ENCODE assay signal across 8 mouse cellular contexts in the genomic region with DNA sequence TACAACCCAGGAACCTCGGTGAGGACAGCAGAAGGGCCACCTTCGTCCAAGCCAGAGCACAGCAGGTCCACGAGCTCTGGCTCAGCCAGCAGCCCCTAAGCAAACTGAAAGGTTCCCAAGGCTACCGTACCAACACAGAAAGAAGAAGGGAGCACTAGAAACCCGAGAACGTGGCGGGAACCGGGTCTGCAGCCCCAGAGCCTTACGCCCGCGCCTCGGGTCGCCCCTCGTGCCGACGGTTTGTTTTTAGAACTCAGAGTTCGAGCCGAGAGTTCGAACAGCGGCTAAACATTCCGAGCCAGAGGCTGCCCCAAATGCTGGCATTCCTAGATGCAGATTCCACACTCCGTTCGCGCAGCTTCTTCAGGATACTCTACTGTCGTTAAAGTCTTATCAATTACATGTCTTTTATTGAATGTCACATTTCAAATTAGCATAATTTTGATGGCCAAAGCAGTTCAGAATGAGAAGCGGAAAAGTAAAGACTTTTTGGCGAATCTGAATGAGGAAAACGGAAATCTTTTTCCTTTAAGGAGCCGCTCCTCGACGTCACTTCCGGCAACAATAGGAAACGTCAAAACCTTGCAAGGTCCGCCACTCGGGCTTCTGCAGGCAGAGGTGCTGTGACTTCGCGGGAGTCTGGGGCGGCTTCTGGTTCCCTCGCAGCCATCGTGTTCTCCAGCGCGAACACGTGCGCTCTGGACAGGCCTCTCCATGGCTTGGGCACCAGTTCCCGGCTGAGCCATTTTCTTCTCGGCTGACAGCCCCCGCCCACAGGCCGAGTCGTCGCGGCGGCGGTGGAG. TPM values are rescaled to one million over a fixed set of nuclear protein-coding genes. Genes with fewer than 3 reads are reported as not detected.
DNase-seq lines count a peak whose midpoint lies in the region; ATAC-seq lines count a peak whose summit lies in the region.

TSS of gene Cep44 (minus strand) at position 490 of the 803 bp plus-strand sequence.
TSS of gene Fbxo8 (plus strand) at position 533 of the 803 bp plus-strand sequence.

- peak within 1 kb of the TSS; percentile 70 for H3K9ac ChIP-seq in hindbrain, embryonic 14.5 days

- peak within 1 kb of the TSS; percentile 88 for H3K27ac ChIP-seq in hindbrain, embryonic 14.5 days

- H3K27me3 ChIP-seq in hindbrain, embryonic 14.5 days (ENCODE audit: control insufficient read depth, insufficient read depth, low read length), result no peaks in the 10 kb centered on the region

- DNase-seq in R1 (ENCODE audit: low read depth, low spot score), result peak; percentile 91
- peak; percentile 86 for DNase-seq in cerebellum, postnatal 25 days
- peak; percentile 49 to 70 for DNase-seq in frontal cortex, postnatal 25 days (ENCODE audit: low spot score in 2 of 2)
- peak; percentile 94 for DNase-seq in hindbrain, embryonic 14.5 days (ENCODE audit: low spot score)
- DNase-seq in layer of hippocampus, postnatal 36 days, result peak; percentile 80
- DNase-seq in lung, postnatal 36 days, result peak; percentile 91
- peak; percentile 97 for DNase-seq in retina, postnatal 1 day
- peak; percentile 63 to 74 for DNase-seq in urinary bladder, adult 18-20 months (ENCODE audit: low spot score in 2 of 2)

- H3K9me3 ChIP-seq in hindbrain, embryonic 14.5 days (ENCODE audit: control insufficient read depth, low read length), result no peaks in the 10 kb centered on the region

- WGBS in hindbrain, embryonic 14.5 days, result under 1% methylated on average over 53 of the region's 53 CpGs

- H3K4me2 ChIP-seq in hindbrain, embryonic 14.5 days (replicated peaks), result peak within 1 kb of the TSS; percentile 70

- no peaks in the 10 kb centered on the region; the same call in 1 of the 2 replicates for H3K36me3 ChIP-seq in hindbrain, embryonic 14.5 days (replicated peaks; ENCODE audit: control insufficient read depth, insufficient read depth)

- peak within 1 kb of the TSS; percentile 73 for H3K4me3 ChIP-seq in hindbrain, embryonic 14.5 days (replicated peaks; ENCODE audit: low read length)

- peaks cover 14% of the 10 kb centered on the region for H3K4me1 ChIP-seq in hindbrain, embryonic 14.5 days (replicated peaks; ENCODE audit: control insufficient read depth, insufficient read depth, low read length)

- ATAC-seq in hindbrain, embryonic 14.5 days (ENCODE audit: low FRiP score), result peak; percentile 94

RNA-seq across cellular contexts. Expression of gene Cep44, which starts in this region (rescaled TPM):
- 21.8 and 23.2 TPM in 2 replicates for polyA plus RNA-seq in hindbrain, embryonic 14.5 days (2014; fragmentation: Nextera tagmentation; extraction: Ambion mirVana)
- total RNA-seq in layer of hippocampus, postnatal 36 days (2021), result 10 to 100 TPM; 23.1 to 23.4 TPM

RNA-seq across cellular contexts. Expression of gene Fbxo8, which starts in this region (rescaled TPM):
- polyA plus RNA-seq in hindbrain, embryonic 14.5 days (2014; fragmentation: Nextera tagmentation; extraction: Ambion mirVana), result 47.0 and 48.5 TPM in 2 replicates
- total RNA-seq in layer of hippocampus, postnatal 36 days (2021), result 10 to 100 TPM; 29.2 to 29.7 TPM

Comparison
In these comparisons a context has a peak if more than half of its experiments do, and no peak if none do; other contexts are left out.
1. Peak in every context shown above with its lines: DNase-seq, ATAC-seq, H3K4me3 ChIP-seq and H3K27ac ChIP-seq.